Mouse (Mus musculus): Measurements from ENCODE around the gene Gm5483.
"Not testable (repeated sequence)": the region's sequence is repeated elsewhere in the genome, so short reads cannot be mapped to it uniquely, and the experiment has no call there.

Gene Gm5483

DNA sequence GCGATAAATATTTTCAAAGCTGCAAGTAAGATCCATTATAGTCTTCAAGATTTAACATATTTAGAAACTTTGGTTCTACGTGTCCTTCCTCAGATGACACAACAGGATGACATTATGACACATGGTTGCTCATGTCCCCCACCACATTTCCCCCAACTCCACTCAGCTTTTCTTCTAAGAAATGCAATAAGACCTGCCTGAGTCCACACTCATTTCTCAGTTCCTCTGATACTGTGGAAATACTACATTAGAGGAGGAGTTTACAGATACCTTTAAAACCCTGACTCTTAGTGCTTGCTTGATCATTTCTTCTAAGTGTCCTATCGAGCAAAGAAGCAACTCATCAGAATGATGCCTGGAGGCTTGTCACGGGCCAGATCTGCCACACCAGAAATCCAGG, at the start of gene Gm5483:
Gm5483 (plus strand) TSS at position 301 of the 400 bp plus-strand sequence.
- DNase-seq: not testable (repeated sequence)

DNA sequence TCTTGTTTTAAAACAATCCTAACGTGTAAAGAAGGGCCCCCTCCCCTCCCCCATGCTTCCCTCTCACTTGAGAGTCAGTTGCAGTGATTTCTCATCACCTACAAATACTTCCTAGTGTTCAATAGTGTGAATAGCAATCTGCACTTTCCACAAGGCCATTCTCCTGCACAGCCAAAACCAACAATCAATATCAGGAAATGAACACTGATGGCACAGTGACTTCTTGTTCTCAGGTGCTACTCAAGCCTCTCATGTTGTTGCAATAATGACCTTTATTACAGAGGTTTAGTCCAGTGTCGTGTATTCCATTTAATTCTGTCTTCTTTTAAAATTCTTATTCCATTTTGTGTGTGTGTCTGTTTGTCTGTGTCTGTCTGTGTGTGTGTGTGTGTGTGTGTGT, 45.8 kb upstream of the Gm5483 start:
- no peak for DNase-seq

DNA sequence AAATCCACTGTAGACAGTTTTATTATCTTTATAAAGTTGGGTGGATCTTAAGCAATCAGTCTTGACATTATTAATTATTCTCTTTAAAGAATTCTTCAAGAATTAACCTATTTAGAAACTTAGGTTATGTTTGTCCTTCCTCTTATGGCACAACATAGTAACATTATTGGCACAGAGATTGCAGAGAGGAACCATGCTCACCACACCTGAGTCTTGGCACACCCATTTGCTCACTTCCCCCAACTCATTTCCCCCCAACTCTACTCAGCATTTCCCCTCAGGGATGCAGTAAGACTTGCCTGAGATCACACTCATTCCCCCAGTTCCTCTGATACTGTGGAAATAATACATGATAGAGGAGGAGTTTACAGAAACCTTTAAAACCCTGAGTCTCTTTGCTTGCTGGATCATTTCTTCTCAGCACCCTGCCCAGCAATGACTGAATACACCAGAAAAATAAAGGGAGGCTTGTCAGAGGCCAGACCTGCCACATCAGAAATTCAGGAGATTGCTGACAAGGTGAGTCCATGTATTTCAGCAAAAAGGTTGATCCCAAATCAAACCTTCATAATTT, 27.5 kb upstream of the Gm5483 start, which contains the start of gene Stfa2l1:
Stfa2l1 (plus strand) TSS at position 410 of the 574 bp plus-strand sequence.
- no peak for DNase-seq

DNA sequence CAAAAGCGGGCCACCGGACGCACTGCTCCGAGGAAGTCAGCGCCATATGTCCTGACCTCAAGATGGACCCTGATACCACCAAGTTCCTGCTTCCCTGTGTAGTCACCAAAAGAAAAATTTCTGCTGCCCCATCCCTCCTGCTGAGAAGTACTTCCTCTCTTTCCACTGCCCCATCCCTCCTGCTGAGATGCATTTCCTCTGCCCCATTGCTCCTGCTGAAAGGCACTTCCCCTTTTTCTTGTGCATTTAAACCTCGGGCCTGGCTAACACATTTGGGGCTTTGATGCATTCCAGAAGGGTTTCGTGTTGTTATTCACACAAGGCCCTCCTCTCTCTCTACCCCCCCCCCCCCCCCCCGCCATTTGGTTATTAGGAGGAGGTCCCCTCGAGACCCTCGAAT, 16.2 kb upstream of the Gm5483 start:
- not testable (repeated sequence) for DNase-seq

DNA sequence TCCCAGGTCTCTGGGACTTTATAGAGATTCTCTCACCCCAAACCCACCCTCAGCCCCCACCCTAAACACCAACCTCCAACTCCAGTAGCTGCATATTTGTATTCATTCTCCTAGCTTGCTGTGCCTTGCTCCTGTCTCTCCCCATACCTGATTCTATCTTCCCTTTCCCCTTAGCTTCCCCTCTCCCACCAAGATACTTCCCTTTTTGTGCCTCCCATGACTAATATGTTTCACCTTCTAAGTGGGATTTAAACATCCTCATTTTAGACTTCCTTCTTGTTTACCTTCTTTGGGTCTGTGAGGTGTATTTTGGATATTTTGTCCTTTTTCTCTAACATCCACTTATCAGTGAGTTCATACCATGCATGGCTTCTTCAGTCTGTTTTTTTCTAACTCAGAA, 7.9 kb upstream of the Gm5483 start:
- DNase-seq: no peak

DNA sequence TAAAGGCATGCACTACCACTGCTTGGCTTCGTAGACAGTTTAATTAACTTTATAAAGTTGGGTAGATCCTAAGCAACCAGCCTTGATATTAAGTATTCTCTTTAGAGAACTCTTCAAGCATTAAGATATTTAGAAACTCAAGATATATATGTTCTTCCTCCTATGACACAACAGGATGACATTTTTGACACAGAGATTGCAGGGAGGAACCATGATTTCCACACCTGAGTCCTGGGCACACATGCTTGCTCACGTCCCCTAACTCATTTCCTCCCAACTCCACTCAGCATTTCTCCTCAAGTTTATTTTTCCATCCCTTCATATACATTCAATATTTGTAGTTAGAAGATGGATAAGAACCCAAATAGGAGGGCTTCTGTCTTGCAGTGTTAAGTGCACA, 4.1 kb upstream of the Gm5483 start:
- no peak for DNase-seq

DNA sequence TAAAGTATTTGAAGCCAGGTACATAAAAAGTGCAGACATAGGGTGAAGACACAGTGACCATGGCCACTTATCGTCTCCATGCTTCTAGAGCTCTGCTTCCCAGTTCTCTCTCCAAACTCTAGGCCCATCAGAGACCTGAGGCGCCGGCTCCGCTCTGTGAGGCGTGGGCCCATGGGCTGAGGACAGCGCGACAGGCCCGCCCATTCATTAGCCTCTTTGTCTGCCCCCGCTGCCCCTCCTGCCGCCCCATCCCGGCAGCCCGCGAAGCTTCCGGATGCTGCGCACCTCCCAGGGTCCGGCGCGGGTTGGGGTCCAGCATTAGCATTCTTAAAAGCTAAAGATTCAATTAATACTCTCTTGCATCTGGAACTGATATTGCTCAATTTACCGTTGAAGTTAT, 15.2 kb downstream of the Gm5483 start:
- no peak for DNase-seq

DNA sequence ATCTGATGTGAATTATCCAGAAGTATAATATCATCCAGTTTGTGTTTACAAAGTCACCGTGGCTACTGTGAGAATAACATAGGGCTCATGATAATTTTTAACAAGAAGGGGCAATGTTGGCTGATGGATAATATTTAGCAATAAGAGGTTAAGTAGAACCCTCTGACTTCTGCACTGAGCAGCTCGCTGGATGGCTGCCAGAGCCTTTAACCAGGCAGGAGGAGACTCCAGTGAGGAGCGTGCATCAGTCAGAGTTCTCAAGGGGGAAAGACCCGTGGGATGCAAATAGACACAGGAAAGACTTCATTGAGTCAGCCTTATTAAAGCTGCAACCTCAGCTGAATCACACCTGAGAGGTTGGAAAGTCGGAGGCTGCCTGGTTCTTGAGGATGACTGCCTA, 19.8 kb downstream of the Gm5483 start:
- peak; percentile 54 for DNase-seq

DNA sequence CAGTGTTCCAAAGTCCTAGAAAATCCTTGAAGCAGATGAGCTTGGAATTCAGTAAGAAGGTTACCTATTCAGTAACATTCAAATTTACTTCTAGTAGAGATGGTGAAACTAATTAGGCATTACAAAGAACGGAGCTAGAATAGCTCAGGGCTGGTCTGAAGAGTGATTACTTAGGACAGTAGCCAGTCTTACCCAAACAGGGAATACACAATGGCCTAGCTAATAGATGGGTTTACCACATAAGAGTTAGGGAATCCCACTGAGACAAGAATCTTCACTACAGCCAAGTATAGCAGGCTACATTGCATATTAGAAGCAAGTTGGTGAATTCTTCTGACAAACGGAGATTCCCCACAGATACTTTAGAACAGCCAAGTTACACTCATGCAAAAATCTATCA, 21.7 kb downstream of the Gm5483 start:
- DNase-seq: not testable (repeated sequence)

DNA sequence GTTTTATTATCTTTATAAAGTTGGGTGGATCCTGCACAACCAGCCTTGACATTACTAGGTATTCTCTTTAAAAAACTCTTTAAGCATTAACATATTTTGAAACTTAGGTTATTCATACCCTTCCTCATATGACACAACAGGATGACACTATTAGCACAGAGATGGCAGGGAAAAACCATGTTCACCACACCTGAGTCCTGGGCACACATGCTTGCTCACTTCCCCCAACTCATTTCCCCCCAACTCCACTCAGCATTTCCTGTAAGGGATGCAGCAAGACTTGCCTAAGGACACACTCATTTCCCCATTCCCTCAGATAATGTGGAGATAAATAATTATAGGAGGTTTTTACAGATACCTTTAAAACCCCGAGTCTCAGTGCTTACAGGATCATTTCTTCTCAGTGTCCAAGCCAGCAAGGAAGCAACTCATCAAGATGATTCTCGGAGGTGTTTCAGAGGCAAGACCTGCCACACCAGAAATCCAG, 26.0 kb downstream of the Gm5483 start, which contains the start of gene Gm5416:
Gm5416 (plus strand) TSS at position 437 of the 487 bp plus-strand sequence.
- DNase-seq: no peak

DNA sequence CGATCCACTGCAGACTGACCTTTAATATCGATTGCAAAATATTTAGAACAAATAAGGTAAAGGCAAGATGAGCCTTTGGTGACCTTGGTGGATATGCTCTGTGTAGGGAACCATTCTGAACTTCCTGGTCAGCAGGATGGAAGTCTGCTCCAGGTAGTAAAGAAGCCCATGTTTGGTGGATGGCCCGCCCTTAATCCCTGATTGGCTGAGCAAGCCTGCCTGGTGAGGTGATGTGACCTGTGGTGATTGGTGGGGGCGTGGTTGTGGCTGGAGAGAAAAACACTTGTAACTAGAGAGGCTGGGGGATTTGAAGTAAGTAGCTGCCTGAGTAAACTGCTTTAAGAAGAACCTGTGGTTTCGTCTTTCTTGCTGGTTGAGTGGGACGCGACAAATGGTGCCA, 37.2 kb downstream of the Gm5483 start, which contains the start of gene 2010005H15Rik:
2010005H15Rik (plus strand) TSS at position 301 of the 400 bp plus-strand sequence.
- not testable (repeated sequence) for DNase-seq
